Comparison of ENCODE assay signal across 8 mouse cellular contexts in genomic region chr13:22015479-22016450, GRCm38 (mm10). TPM values are rescaled to one million over a fixed set of nuclear protein-coding genes. Genes with fewer than 3 reads are reported as not detected.
DNase-seq lines count a peak whose midpoint lies in the region; ATAC-seq and TF ChIP-seq lines count a peak whose summit lies in the region.

No protein-coding gene starts in this region.

- H3K4me1 ChIP-seq in hindbrain, embryonic 11.5 days (replicated peaks; ENCODE audit: control insufficient read depth, insufficient read depth, low read length) = peaks cover 4% of the 10 kb centered on the region
- H3K4me1 ChIP-seq in hindbrain, embryonic 12.5 days = no peaks in the 10 kb centered on the region
- H3K4me1 ChIP-seq in cerebellum, adult 2 months (ENCODE audit: control insufficient read depth, insufficient read depth, low read length) = no peaks in the 10 kb centered on the region
- no peaks in the 10 kb centered on the region for H3K4me1 ChIP-seq in hindbrain, postnatal 0 days (ENCODE audit: insufficient read depth, low read length)

- H3K27me3 ChIP-seq in hindbrain, embryonic 11.5 days (ENCODE audit: control insufficient read depth, insufficient read depth, low read length) = peaks cover 55% of the 10 kb centered on the region
- H3K27me3 ChIP-seq in hindbrain, embryonic 12.5 days = peaks cover 75% of the 10 kb centered on the region
- H3K27me3 ChIP-seq in cerebellum, adult 2 months (ENCODE audit: control insufficient read depth, insufficient read depth, low read length) = peaks cover 5% of the 10 kb centered on the region; the same call in 1 of the 2 replicates
- peaks cover 71% of the 10 kb centered on the region for H3K27me3 ChIP-seq in hindbrain, postnatal 0 days (ENCODE audit: insufficient read depth, low read length)

- no peak overlapping the region for H3K27ac ChIP-seq in hindbrain, embryonic 11.5 days (ENCODE audit: low read depth, low read length)
- H3K27ac ChIP-seq in hindbrain, embryonic 12.5 days = no peak overlapping the region
- H3K27ac ChIP-seq in cerebellum, adult 2 months (ENCODE audit: insufficient read depth, low read length) = no peak overlapping the region
- H3K27ac ChIP-seq in hindbrain, postnatal 0 days = no peak overlapping the region

- ATAC-seq in hindbrain, embryonic 11.5 days (ENCODE audit: low FRiP score) = peak; percentile 70
- no peak for ATAC-seq in hindbrain, embryonic 12.5 days (ENCODE audit: low FRiP score)
- ATAC-seq in hindbrain, postnatal 0 days = peak; percentile 86

- no peak for TF ChIP-seq CTCF in cerebellum, adult 2 months (IDR thresholded peaks at IDR 0.05; ENCODE audit: borderline replicate concordance, insufficient read depth, low read depth, low read length)
- no peak for TF ChIP-seq CTCF in hindbrain, postnatal 0 days (IDR thresholded peaks at IDR 0.05; ENCODE audit: low read depth)

- DNase-seq in hindbrain, embryonic 11.5 days (ENCODE audit: low spot score) = peak; percentile 86
- DNase-seq in cerebellum, adult 2 months = peak; percentile 41 to 47
- DNase-seq in frontal cortex, postnatal 36 days (ENCODE audit: low spot score in 2 of 2) = peak; percentile 73 to 78
- DNase-seq in hindbrain, postnatal 0 days (ENCODE audit: low spot score) = peak; percentile 83
- DNase-seq in left cerebral cortex, adult 18-20 months (ENCODE audit: low spot score in 2 of 2) = peak; percentile 50 to 60
- peak; percentile 78 for DNase-seq in lung, postnatal 25 days (ENCODE audit: low spot score)
- DNase-seq in spleen, adult 12 weeks (ENCODE audit: low spot score) = peak; percentile 82

- H3K4me2 ChIP-seq in hindbrain, embryonic 11.5 days (replicated peaks; ENCODE audit: low read depth, low read length) = no peak overlapping the region
- no peak overlapping the region for H3K4me2 ChIP-seq in hindbrain, embryonic 12.5 days (replicated peaks)
- no peak overlapping the region for H3K4me2 ChIP-seq in hindbrain, postnatal 0 days (ENCODE audit: low read depth, low read length)

- H3K36me3 ChIP-seq in hindbrain, embryonic 11.5 days (ENCODE audit: control insufficient read depth, insufficient read depth, low read length) = no peaks in the 10 kb centered on the region
- no peaks in the 10 kb centered on the region for H3K36me3 ChIP-seq in hindbrain, embryonic 12.5 days
- no peaks in the 10 kb centered on the region for H3K36me3 ChIP-seq in hindbrain, postnatal 0 days (ENCODE audit: insufficient read depth, low read length)

- H3K9ac ChIP-seq in hindbrain, embryonic 11.5 days (ENCODE audit: low read depth, low read length) = no peak overlapping the region
- no peak overlapping the region for H3K9ac ChIP-seq in hindbrain, embryonic 12.5 days
- H3K9ac ChIP-seq in hindbrain, postnatal 0 days (replicated peaks; ENCODE audit: low read length) = no peak overlapping the region

- 16% methylated on average over 27 of the region's 27 CpGs for WGBS in hindbrain, embryonic 11.5 days
- WGBS in hindbrain, embryonic 12.5 days = 15% methylated on average over 27 of the region's 27 CpGs
- 19% methylated on average over 27 of the region's 27 CpGs for WGBS in cerebellum, adult 2 months
- WGBS in hindbrain, postnatal 0 days = 18% methylated on average over 27 of the region's 27 CpGs

- TF ChIP-seq POLR2A in cerebellum, adult 2 months (IDR thresholded peaks at IDR 0.05; ENCODE audit: borderline replicate concordance, insufficient read depth, low read length) = no peak

- H3K4me3 ChIP-seq in hindbrain, embryonic 11.5 days (ENCODE audit: low read depth, low read length) = no peak overlapping the region
- H3K4me3 ChIP-seq in hindbrain, embryonic 12.5 days = no peak overlapping the region
- no peak overlapping the region for H3K4me3 ChIP-seq in cerebellum, adult 2 months (replicated peaks; ENCODE audit: insufficient read depth, low read depth, low read length)
- no peak overlapping the region for H3K4me3 ChIP-seq in hindbrain, postnatal 0 days (ENCODE audit: low read length)

- no peaks in the 10 kb centered on the region for H3K9me3 ChIP-seq in hindbrain, embryonic 11.5 days (ENCODE audit: control insufficient read depth, low read length)
- H3K9me3 ChIP-seq in hindbrain, embryonic 12.5 days (replicated peaks) = no peaks in the 10 kb centered on the region
- H3K9me3 ChIP-seq in hindbrain, postnatal 0 days (ENCODE audit: low read length) = peaks cover 2% of the 10 kb centered on the region; the same call in 1 of the 2 replicates

RNA-seq across cellular contexts. Expression of gene Prss16, which starts 6.2 kb away (rescaled TPM):
- 0.51 TPM in 1 of 2 replicates, not detected in the other for polyA plus RNA-seq in hindbrain, embryonic 11.5 days (2014; fragmentation: Nextera tagmentation; extraction: Ambion mirVana)
- polyA plus RNA-seq in hindbrain, embryonic 12.5 days (2016; fragmentation: Nextera tagmentation; extraction: Ambion mirVana) = 0.23 and 0.48 TPM in 2 replicates
- polyA plus RNA-seq in cerebellum, adult 2 months (2012; rRNA removed) = 0.36 and 1.1 TPM in 2 replicates
- total RNA-seq in hindbrain, postnatal 0 days (2014; rRNA removed) = not detected in 2 replicates
- polyA plus RNA-seq in hindbrain, postnatal 0 days (2015; fragmentation: Nextera tagmentation; extraction: Ambion mirVana) = not detected in 2 replicates
- total RNA-seq in left cerebral cortex, adult 18-20 months (2021) = 1 to 10 TPM in 1 of 2 experiments, under 1 TPM in 1; 0.35 to 1.2 TPM

RNA-seq across cellular contexts. Expression of gene Hist1h2ah, which starts 19.6 kb away (rescaled TPM):
- 8.4 and 11.9 TPM in 2 replicates for polyA plus RNA-seq in hindbrain, embryonic 11.5 days (2014; fragmentation: Nextera tagmentation; extraction: Ambion mirVana)
- 17.9 TPM in 1 of 2 replicates, not detected in the other for polyA plus RNA-seq in hindbrain, embryonic 12.5 days (2016; fragmentation: Nextera tagmentation; extraction: Ambion mirVana)
- not detected in 2 replicates for polyA plus RNA-seq in cerebellum, adult 2 months (2012; rRNA removed)
- total RNA-seq in hindbrain, postnatal 0 days (2014; rRNA removed) = 67.7 and 136 TPM in 2 replicates
- polyA plus RNA-seq in hindbrain, postnatal 0 days (2015; fragmentation: Nextera tagmentation; extraction: Ambion mirVana) = 2.2 and 10.5 TPM in 2 replicates
- total RNA-seq in left cerebral cortex, adult 18-20 months (2021) = 10 to 100 TPM; 24.4 to 38.7 TPM

RNA-seq across cellular contexts. Expression of gene Hist1h2bk, which starts 19.9 kb away (rescaled TPM):
- 7.2 and 10.2 TPM in 2 replicates for polyA plus RNA-seq in hindbrain, embryonic 11.5 days (2014; fragmentation: Nextera tagmentation; extraction: Ambion mirVana)
- polyA plus RNA-seq in hindbrain, embryonic 12.5 days (2016; fragmentation: Nextera tagmentation; extraction: Ambion mirVana) = 5.5 and 9.1 TPM in 2 replicates
- polyA plus RNA-seq in cerebellum, adult 2 months (2012; rRNA removed) = 0.34 TPM in 1 of 2 replicates, not detected in the other
- total RNA-seq in hindbrain, postnatal 0 days (2014; rRNA removed) = 468 and 587 TPM in 2 replicates
- polyA plus RNA-seq in hindbrain, postnatal 0 days (2015; fragmentation: Nextera tagmentation; extraction: Ambion mirVana) = 0.84 and 1.2 TPM in 2 replicates
- total RNA-seq in left cerebral cortex, adult 18-20 months (2021) = 10 to 100 TPM; 14.5 to 16.1 TPM

RNA-seq across cellular contexts. Expression of gene Hist1h4i, which starts 25.4 kb away (rescaled TPM):
- 31.2 and 31.4 TPM in 2 replicates for polyA plus RNA-seq in hindbrain, embryonic 11.5 days (2014; fragmentation: Nextera tagmentation; extraction: Ambion mirVana)
- 18.2 and 20.9 TPM in 2 replicates for polyA plus RNA-seq in hindbrain, embryonic 12.5 days (2016; fragmentation: Nextera tagmentation; extraction: Ambion mirVana)
- 8.8 and 9.8 TPM in 2 replicates for polyA plus RNA-seq in cerebellum, adult 2 months (2012; rRNA removed)
- 20.6 and 39.3 TPM in 2 replicates for total RNA-seq in hindbrain, postnatal 0 days (2014; rRNA removed)
- 5.1 and 5.5 TPM in 2 replicates for polyA plus RNA-seq in hindbrain, postnatal 0 days (2015; fragmentation: Nextera tagmentation; extraction: Ambion mirVana)
- 10 to 100 TPM; 71.8 to 81.6 TPM for total RNA-seq in left cerebral cortex, adult 18-20 months (2021)

RNA-seq across cellular contexts. Expression of gene Hist1h2ag, which starts 27.0 kb away (rescaled TPM):
- polyA plus RNA-seq in hindbrain, embryonic 11.5 days (2014; fragmentation: Nextera tagmentation; extraction: Ambion mirVana) = 58.7 and 60.3 TPM in 2 replicates
- 52.7 and 56.3 TPM in 2 replicates for polyA plus RNA-seq in hindbrain, embryonic 12.5 days (2016; fragmentation: Nextera tagmentation; extraction: Ambion mirVana)
- polyA plus RNA-seq in cerebellum, adult 2 months (2012; rRNA removed) = 0.60 and 1.1 TPM in 2 replicates
- total RNA-seq in hindbrain, postnatal 0 days (2014; rRNA removed) = 477 and 856 TPM in 2 replicates
- 13.5 and 16.6 TPM in 2 replicates for polyA plus RNA-seq in hindbrain, postnatal 0 days (2015; fragmentation: Nextera tagmentation; extraction: Ambion mirVana)
- total RNA-seq in left cerebral cortex, adult 18-20 months (2021) = 10 to 100 TPM in 1 of 2 experiments, 1 to 10 TPM in 1; 7.5 to 13.7 TPM
